Mouse (Mus musculus) small intestine, adult 2 months (tissue): ENCODE data around the gene Stk10. TPM values are rescaled to one million over a fixed set of nuclear protein-coding genes. Genes with fewer than 3 reads are reported as not detected.

Source experiments
- H3K27ac ChIP-seq: fragments of 200-500 bp; 2 replicates; pipeline ENCODE4 v1.5.1; 2012; ENCODE audit warnings: low read depth, low read length, control low read depth, inconsistent platforms; ENCODE audit not compliant: insufficient read depth
- H3K27me3 ChIP-seq: fragments of 200-500 bp; 2 replicates; pipeline ENCODE4 v1.6.1; 2012; ENCODE audit warnings: mild to moderate bottlenecking, moderate library complexity, low read length, inconsistent platforms; ENCODE audit not compliant: control insufficient read depth, insufficient read depth
- H3K36me3 ChIP-seq: fragments of 200-500 bp; 2 replicates; pipeline ENCODE4 v1.6.1; 2012; ENCODE audit warnings: mild to moderate bottlenecking, low read length, control low read depth, inconsistent platforms; ENCODE audit not compliant: control insufficient read depth, insufficient read depth
- H3K4me1 ChIP-seq: fragments of 200-500 bp; 2 replicates; pipeline ENCODE4 v1.6.1; 2012; ENCODE audit warnings: low read length, inconsistent platforms, mixed read lengths; ENCODE audit not compliant: control insufficient read depth, insufficient read depth, insufficient read length
- H3K4me3 ChIP-seq: fragments of 200-500 bp; 2 replicates; pipeline ENCODE4 v1.5.1; 2012; ENCODE audit warnings: low read depth, mild to moderate bottlenecking, control low read depth, inconsistent platforms, low read length, moderate library complexity
- CTCF ChIP-seq: fragments of 200-500 bp; IDR thresholded peaks from 2 replicates; pipeline ENCODE4 v1.5.1; 2012; ENCODE audit warnings: low read depth, mild to moderate bottlenecking, control low read depth, inconsistent platforms, low read length, moderate library complexity, mixed read lengths; ENCODE audit not compliant: insufficient replicate concordance, insufficient read length; ENCODE audit errors: extremely low read depth
- POLR2A ChIP-seq: fragments of 200-500 bp; IDR thresholded peaks from 2 replicates; pipeline ENCODE4 v1.6.1; 2012; ENCODE audit warnings: low read depth, mild to moderate bottlenecking, control low read depth, inconsistent platforms, low read length, moderate library complexity
- WGBS: fragments of 180-500 bp; shearing (Covaris S2); methylation state at CpG from one replicate; pipeline ENCODE4 v1.1.7; 2018; 5-methylcytosine and 5-hydroxymethylcytosine counted together
- polyA plus RNA-seq: library from polyadenylated mRNA; depleted of rRNA; stranded (reverse); fragments of >200 nt; gene quantifications from 2 replicates; pipeline ENCODE4 v1.2.3, GENCODE M21; 2012

The Stk10 gene
- polyA plus RNA-seq, 1 experiment, result 49.4 TPM

- Histone ChIP-seq H3K27me3 (no peaks in the 10 kb centered on the region), H3K4me1 (peaks cover 27% of the 10 kb centered on the region; the same call in 1 of the 2 replicates), H3K36me3 (0 out of 2 replicates have a peak, but pooled peaks cover 1% of the 10 kb centered on the region), H3K27ac (0 out of 2 replicates have a peak overlapping the region, but pooled peaks have one; percentile 12), H3K4me3 (no peak overlapping the region)
- WGBS, result 64% methylated on average over 4 of the region's 4 CpGs
- no peak for TF ChIP-seq CTCF
- TF ChIP-seq POLR2A, result no peak
These were observed 5.7 kb downstream of the Stk10 start for GRCm38 (mm10) chr11:32538846-32539245.

GRCm38 (mm10) chr11:32539717-32540116 is 6.6 kb downstream of the Stk10 start:
- Histone ChIP-seq H3K36me3 (0 out of 2 replicates have a peak, but pooled peaks cover 1% of the 10 kb centered on the region), H3K4me3 (no peak overlapping the region), H3K27ac (no peak overlapping the region), H3K4me1 (peaks cover 26% of the 10 kb centered on the region; the same call in 1 of the 2 replicates), H3K27me3 (no peaks in the 10 kb centered on the region)
- WGBS, result 84% methylated on average over 7 of the region's 7 CpGs
- TF ChIP-seq CTCF, result no peak
- TF ChIP-seq POLR2A, result no peak

GRCm38 (mm10) chr11:32540463-32540862 is 7.4 kb downstream of the Stk10 start:
- Histone ChIP-seq H3K27ac (no peak overlapping the region), H3K4me3 (no peak overlapping the region), H3K36me3 (0 out of 2 replicates have a peak, but pooled peaks cover 1% of the 10 kb centered on the region), H3K4me1 (peaks cover 23% of the 10 kb centered on the region; the same call in 1 of the 2 replicates), H3K27me3 (no peaks in the 10 kb centered on the region)
- WGBS, result 75% methylated on average over 6 of the region's 6 CpGs
- no peak for TF ChIP-seq CTCF
- no peak for TF ChIP-seq POLR2A

GRCm38 (mm10) chr11:32542181-32542580 is 9.1 kb downstream of the Stk10 start:
- H3K27me3 ChIP-seq, result no peaks in the 10 kb centered on the region
- H3K4me1 ChIP-seq, result peaks cover 26% of the 10 kb centered on the region; the same call in 1 of the 2 replicates
- 0 out of 2 replicates have a peak, but pooled peaks cover 1% of the 10 kb centered on the region for H3K36me3 ChIP-seq
- H3K27ac ChIP-seq, result peak overlapping the region; percentile 55
- 82% methylated on average over 4 of the region's 4 CpGs for WGBS
- H3K4me3 ChIP-seq, result no peak overlapping the region
- TF ChIP-seq CTCF (no peak), POLR2A (no peak)

GRCm38 (mm10) chr11:32542687-32543411 is 9.7 kb downstream of the Stk10 start:
- Histone ChIP-seq H3K4me3 (no peak overlapping the region), H3K27me3 (no peaks in the 10 kb centered on the region), H3K4me1 (peaks cover 26% of the 10 kb centered on the region; the same call in 1 of the 2 replicates), H3K36me3 (0 out of 2 replicates have a peak, but pooled peaks cover 1% of the 10 kb centered on the region), H3K27ac (peak overlapping the region; percentile 57)
- TF ChIP-seq CTCF (no peak), POLR2A (no peak)
- 45% methylated on average over 3 of the region's 3 CpGs for WGBS

GRCm38 (mm10) chr11:32544041-32544440 is 10.9 kb downstream of the Stk10 start:
- no peak overlapping the region for H3K27ac ChIP-seq
- H3K36me3 ChIP-seq, result 0 out of 2 replicates have a peak, but pooled peaks cover 3% of the 10 kb centered on the region
- no peaks in the 10 kb centered on the region for H3K27me3 ChIP-seq
- H3K4me1 ChIP-seq, result peaks cover 15% of the 10 kb centered on the region; the same call in 1 of the 2 replicates
- 78% methylated on average over 6 of the region's 6 CpGs for WGBS
- TF ChIP-seq POLR2A (no peak), CTCF (no peak)
- no peak overlapping the region for H3K4me3 ChIP-seq

GRCm38 (mm10) chr11:32544497-32544896 is 11.4 kb downstream of the Stk10 start:
- H3K27ac ChIP-seq, result no peak overlapping the region
- peaks cover 14% of the 10 kb centered on the region; the same call in 1 of the 2 replicates for H3K4me1 ChIP-seq
- TF ChIP-seq CTCF, result no peak
- TF ChIP-seq POLR2A, result no peak
- 88% methylated on average over 5 of the region's 5 CpGs for WGBS
- H3K4me3 ChIP-seq, result no peak overlapping the region
- no peaks in the 10 kb centered on the region for H3K27me3 ChIP-seq
- 0 out of 2 replicates have a peak, but pooled peaks cover 3% of the 10 kb centered on the region for H3K36me3 ChIP-seq
